Mouse (Mus musculus) liver, adult 2 months (tissue): ENCODE measurements around the gene Lnx1. TPM values are rescaled to one million over a fixed set of nuclear protein-coding genes. Genes with fewer than 3 reads are reported as not detected.

Experiments
- DNase-seq: peaks from one replicate; pipeline ENCODE4 v3.0.0-alpha.2; 2011; ENCODE audit warnings: low read depth, low spot score; ENCODE audit errors: extremely low read depth
- H3K27ac ChIP-seq: fragments of 200-500 bp; replicated peaks from 2 replicates; pipeline ENCODE4 v1.5.1; 2012; ENCODE audit warnings: low read depth, mild to moderate bottlenecking, control low read depth, inconsistent platforms, low read length; ENCODE audit not compliant: insufficient read depth
- H3K27me3 ChIP-seq: fragments of 200-500 bp; 2 replicates; pipeline ENCODE4 v1.6.1; 2012; ENCODE audit warnings: mild to moderate bottlenecking, moderate library complexity, low read length, inconsistent platforms; ENCODE audit not compliant: control insufficient read depth, insufficient read depth
- H3K36me3 ChIP-seq: fragments of 200-500 bp; 2 replicates; pipeline ENCODE4 v1.6.1; 2012; ENCODE audit warnings: low read length, inconsistent platforms; ENCODE audit not compliant: control insufficient read depth, insufficient read depth
- H3K4me1 ChIP-seq: fragments of 200-500 bp; 2 replicates; pipeline ENCODE4 v1.6.1; 2011; ENCODE audit warnings: low read length; ENCODE audit not compliant: control insufficient read depth, insufficient read depth
- H3K4me3 ChIP-seq: fragments of 200-500 bp; 2 replicates; pipeline ENCODE4 v1.5.1; 2011; ENCODE audit warnings: low read depth, mild to moderate bottlenecking, control low read depth, low read length, moderate library complexity; ENCODE audit not compliant: insufficient read depth
- H3K79me2 ChIP-seq: fragments of 200-500 bp; 2 replicates; pipeline ENCODE4 v1.6.1; 2012; ENCODE audit warnings: inconsistent platforms, mild to moderate bottlenecking, low read length, moderate library complexity; ENCODE audit not compliant: control insufficient read depth, insufficient read depth
- H3K9ac ChIP-seq: fragments of 200-500 bp; 2 replicates; pipeline ENCODE4 v1.6.1; 2012; ENCODE audit warnings: low read depth, mild to moderate bottlenecking, control low read depth, inconsistent platforms, low read length
- CTCF ChIP-seq: fragments of 200-500 bp; IDR thresholded peaks from 2 replicates; pipeline ENCODE4 v1.5.1; 2011; ENCODE audit warnings: low read depth, low read length, control low read depth
- POLR2A ChIP-seq: fragments of 200-500 bp; IDR thresholded peaks from 2 replicates; pipeline ENCODE4 v1.6.1; 2011; ENCODE audit warnings: low read length, control low read depth; ENCODE audit not compliant: insufficient read depth; ENCODE audit errors: extremely low read depth
- WGBS: fragments of 180-500 bp; shearing (Covaris S2); methylation state at CpG from one replicate; pipeline ENCODE4 v1.1.7; 2018; 5-methylcytosine and 5-hydroxymethylcytosine counted together
- polyA plus RNA-seq: library from polyadenylated mRNA; depleted of rRNA; stranded (reverse); fragments of >200 nt; gene quantifications from 2 replicates; pipeline ENCODE4 v1.2.3, GENCODE M21; 2012; rRNA removed
- total RNA-seq: library from RNA; depleted of rRNA; stranded (reverse); fragments of >200 nt; gene quantifications from 2 replicates; pipeline ENCODE4 v1.2.3, GENCODE M21; 2014; rRNA removed

The Lnx1 gene
- total and polyA plus RNA-seq, 2 experiments, result 0.42 to 1.0 TPM

DNA sequence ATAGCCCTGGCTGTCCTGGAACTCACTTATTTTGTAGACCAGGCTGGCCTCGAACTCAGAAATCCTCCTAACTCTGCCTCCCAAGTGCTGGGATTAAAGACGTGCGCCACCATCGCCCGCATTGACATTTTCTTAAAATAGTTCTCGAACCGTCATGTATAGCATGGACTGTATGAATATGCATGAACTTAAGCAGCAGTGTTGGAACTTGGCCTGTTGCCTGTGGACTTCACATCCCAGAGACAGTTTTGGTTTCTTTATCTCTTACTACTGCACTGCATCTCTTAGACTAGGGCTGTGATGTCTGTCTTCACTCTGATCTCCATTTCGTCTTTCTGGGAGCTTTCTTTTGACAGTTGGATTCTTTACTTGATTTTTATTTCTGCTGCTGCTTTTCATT lies 153.1 kb downstream of the Lnx1 start:
- Histone ChIP-seq H3K79me2 (no peaks in the 10 kb centered on the region; the same call in 1 of the 2 replicates), H3K9ac (no peak overlapping the region), H3K4me1 (no peaks in the 10 kb centered on the region), H3K27ac (no peak overlapping the region), H3K27me3 (no peaks in the 10 kb centered on the region), H3K36me3 (peaks cover 50% of the 10 kb centered on the region), H3K4me3 (no peak overlapping the region)
- TF ChIP-seq CTCF (no peak), POLR2A (no peak)
- 90% methylated on average over 8 of the region's 8 CpGs for WGBS
- no peak for DNase-seq

DNA sequence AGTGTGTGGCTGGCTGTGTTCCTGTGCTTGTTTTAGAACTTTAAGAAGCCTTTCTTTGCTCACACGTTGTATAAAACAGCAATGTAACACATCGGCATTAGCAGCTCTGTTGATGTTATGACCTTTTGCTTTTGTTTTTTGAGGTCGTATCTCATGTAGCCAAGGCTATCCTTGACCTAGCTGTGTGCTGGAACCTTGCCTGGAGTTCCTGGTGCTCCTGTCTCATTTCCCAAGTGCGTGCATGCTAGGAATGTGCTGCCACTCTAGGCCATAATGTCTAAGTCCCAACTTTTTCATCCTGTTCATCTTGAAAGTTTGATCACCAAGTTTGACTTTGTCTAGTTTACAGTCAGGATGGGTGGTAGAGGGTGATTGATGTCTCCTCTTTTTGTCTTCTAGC lies 157.1 kb downstream of the Lnx1 start:
- peaks cover 2% of the 10 kb centered on the region; the same call in 1 of the 2 replicates for H3K4me1 ChIP-seq
- no peak overlapping the region for H3K27ac ChIP-seq
- no peak overlapping the region for H3K4me3 ChIP-seq
- peaks cover 47% of the 10 kb centered on the region for H3K36me3 ChIP-seq
- 64% methylated on average over 4 of the region's 4 CpGs for WGBS
- H3K79me2 ChIP-seq, result no peaks in the 10 kb centered on the region; the same call in 1 of the 2 replicates
- H3K27me3 ChIP-seq, result no peaks in the 10 kb centered on the region
- H3K9ac ChIP-seq, result no peak overlapping the region
- no peak for DNase-seq
- TF ChIP-seq POLR2A, result no peak
- no peak for TF ChIP-seq CTCF

Other genes starting within 250 kb of the Lnx1 start
- 11.5 and 15.8 TPM in 2 replicates for gene Scfd2, start 171.2 kb downstream of the Lnx1 start, total RNA-seq
- 8.5 and 8.8 TPM in 2 replicates for gene Scfd2, start 171.2 kb downstream of the Lnx1 start, polyA plus RNA-seq
- gene Fip1l1, start 167.5 kb downstream of the Lnx1 start, total RNA-seq, result 21.1 and 21.9 TPM in 2 replicates
- gene Fip1l1, start 167.5 kb downstream of the Lnx1 start, polyA plus RNA-seq, result 13.7 and 14.4 TPM in 2 replicates